Mouse (Mus musculus): ENCODE results near the gene BC034090.
"Not testable (repeated sequence)": the region's sequence is repeated elsewhere in the genome, so short reads cannot be mapped to it uniquely, and the experiment has no call there.

The BC034090 gene

DNA sequence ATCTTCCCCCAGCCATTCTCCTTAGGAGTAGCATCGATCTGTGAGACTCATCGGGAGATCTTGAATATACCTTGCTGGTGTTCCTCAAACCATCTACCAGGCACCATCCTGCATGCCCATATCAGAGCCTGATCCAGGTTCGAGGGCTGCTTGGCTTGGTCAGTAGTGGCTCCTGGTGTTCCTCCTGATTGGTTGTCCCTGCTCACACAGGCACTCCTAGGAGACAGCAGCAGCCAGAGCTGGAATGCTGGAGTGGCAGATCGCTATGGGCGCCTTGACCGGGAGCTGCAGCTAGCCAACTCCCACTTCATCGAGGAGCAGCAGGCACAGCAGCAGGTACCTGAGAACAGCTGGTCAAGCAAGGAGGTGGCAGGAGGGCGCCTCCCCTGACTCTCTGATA is 53.0 kb downstream of the BC034090 start:
- no peak for DNase-seq

GRCm38 (mm10) chr1:155188656-155189055 is 55.6 kb downstream of the BC034090 start:
- DNase-seq: no peak

DNA sequence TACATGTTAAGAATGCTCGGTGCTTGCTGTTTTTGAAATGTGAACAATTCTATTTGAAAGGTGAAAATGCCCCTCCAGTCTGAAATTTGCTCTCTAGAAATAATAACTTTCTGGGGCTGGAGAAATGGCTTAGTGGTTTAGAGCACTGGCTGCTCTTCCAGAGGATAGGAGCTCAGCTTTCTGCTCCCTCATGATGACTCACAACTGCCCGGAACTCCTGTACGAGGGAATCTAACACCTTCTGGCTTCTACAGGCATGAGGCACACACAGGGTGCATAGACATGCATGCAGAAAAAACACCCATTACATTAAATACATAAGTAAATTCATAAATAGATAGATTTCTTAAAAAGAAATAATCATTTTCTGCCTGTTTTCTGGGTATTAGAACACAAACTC is 60.1 kb downstream of the BC034090 start:
- no peak for DNase-seq

DNA sequence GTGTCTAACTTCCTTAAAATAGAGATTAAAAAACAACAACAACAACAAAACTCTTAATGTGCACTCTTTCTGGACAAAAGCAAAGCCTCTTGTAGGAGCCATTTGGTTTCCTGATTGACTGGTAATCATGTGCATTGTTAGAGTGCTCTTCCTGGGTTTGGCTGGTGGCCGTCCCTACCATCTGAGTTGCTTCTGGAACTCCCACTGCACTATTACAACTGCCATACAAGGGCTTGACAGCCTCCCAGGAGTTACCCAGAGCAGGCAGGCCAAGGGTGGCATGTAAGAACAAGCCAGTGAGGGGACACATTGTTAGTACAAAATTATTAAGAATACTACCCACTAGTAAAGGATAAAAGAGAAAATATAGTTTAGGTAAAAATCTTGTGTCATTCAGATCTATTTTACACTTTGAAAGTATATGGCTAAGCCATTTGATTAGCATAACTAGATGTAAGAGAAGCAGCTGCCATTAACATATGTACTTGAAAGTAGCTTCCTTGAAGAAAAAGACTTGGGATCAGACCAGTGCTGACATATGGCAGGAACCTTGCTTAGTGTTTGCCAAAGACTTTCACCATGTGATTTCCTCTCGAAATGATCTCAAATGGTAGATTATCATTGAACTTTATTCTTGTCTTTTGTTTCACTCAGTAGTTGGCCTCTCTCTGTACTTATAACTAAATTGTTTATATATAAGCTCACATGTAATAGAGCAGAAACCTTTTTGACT is 65.9 kb downstream of the BC034090 start:
- no peak for DNase-seq

DNA sequence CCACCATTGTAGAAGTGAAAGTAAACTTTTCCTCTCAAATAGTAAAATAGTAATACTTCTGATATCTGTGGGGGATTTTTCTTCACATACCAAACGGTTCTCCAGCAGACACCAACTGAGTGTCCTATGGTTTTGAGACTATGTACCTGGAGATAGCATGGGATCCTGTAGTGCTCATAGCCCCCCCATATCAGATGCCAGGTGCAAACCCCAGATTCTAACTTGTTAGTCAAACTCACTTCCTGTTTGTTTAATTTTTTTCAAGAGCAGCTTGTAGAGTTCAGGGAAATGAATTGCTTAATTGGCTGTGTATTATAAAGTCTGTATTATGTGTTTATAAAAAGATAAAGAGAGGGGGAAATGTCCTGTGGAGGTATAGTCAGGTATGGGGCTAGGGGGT is 69.8 kb downstream of the BC034090 start:
- no peak for DNase-seq

DNA sequence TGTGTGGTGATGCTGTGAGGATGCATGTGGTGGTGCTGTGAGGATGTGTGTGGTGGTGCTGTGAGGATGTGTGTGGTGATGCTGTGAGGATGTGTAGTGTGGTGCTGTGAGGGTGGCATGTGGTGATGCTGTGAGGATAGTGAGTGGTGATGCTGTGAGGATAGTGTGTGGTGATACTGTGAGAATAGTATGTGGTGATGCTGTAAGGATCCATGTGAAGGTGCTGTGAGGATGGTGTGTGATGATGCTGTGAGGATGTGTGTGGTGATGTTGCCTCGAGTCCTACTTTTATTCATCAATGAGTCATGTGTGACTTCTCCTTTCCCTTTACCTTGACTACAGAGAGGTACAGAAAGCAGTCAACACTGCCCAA is 70.6 kb downstream of the BC034090 start:
- DNase-seq: not testable (repeated sequence)

GRCm38 (mm10) chr1:155172895-155173643 is 71.2 kb downstream of the BC034090 start:
- DNase-seq: no peak

DNA sequence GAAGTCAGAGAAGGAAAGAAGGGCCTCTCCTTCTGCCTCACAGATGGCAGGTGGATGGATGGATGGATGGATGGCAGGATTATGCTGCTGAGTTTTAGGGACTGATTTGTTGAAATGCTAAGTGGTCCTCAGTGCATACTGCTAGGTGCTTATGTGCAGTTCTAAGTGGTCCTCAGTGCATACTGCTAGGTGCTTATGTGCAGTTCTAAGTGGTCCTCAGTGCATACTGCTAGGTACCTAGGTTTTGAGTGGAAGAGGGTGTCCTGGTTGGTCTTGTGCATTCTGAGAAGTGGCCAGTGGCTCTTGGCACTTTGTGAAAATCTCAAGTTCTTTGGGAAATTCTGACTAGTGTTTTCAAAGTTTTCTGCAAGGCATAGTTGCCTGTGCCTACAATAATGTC is 74.3 kb downstream of the BC034090 start:
- DNase-seq: no peak

DNA sequence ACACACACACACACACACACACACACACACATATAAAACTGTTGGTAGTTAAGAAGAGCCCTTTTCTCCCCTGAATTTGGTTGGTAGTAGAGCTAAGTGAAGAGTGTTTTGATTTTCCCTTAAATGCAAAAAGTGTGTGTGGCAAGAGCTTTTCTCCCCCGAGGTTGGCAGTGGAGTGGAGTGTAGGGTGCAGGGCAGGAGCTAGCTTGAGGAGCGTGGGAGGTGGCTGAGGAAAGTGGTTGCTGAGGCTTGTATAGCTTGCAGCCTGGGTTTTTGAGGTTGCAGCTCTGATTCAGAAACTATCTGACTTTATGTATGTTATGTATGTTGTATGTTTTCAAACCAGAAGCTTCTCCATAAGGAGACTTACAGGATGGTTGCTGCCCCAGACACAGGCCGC is 76.8 kb downstream of the BC034090 start:
- no peak for DNase-seq

Measured in kidney, postnatal 25 days (tissue).